Mouse (Mus musculus): ENCODE measurements around the gene Slk.

GRCm38 (mm10) chr19:47585772-47586171 lies 6.3 kb downstream of the Slk start:
- TF ChIP-seq CTCF (IDR thresholded peaks at IDR 0.05; ENCODE audit: extremely low read depth, insufficient read depth, insufficient read length, insufficient replicate concordance) (no peak), POLR2A (IDR thresholded peaks at IDR 0.05; ENCODE audit: low read depth, low read length) (no peak)
